Mouse (Mus musculus): ENCODE results near the gene Clec2d. TPM values are rescaled to one million over a fixed set of nuclear protein-coding genes. Genes with fewer than 3 reads are reported as not detected.

Gene Clec2d
- polyA plus RNA-seq, 1 experiment from 2014 or later: not detected

- ATAC-seq (replicated peaks; ENCODE audit: insufficient number of reproducible peaks, low FRiP score, low TSS enrichment, low read depth): no peak
- WGBS: 69% methylated on average over 3 of the region's 3 CpGs
Measured at GRCm38 (mm10) chr6:129229774-129230578, 49.6 kb downstream of the Clec2d start.

DNA sequence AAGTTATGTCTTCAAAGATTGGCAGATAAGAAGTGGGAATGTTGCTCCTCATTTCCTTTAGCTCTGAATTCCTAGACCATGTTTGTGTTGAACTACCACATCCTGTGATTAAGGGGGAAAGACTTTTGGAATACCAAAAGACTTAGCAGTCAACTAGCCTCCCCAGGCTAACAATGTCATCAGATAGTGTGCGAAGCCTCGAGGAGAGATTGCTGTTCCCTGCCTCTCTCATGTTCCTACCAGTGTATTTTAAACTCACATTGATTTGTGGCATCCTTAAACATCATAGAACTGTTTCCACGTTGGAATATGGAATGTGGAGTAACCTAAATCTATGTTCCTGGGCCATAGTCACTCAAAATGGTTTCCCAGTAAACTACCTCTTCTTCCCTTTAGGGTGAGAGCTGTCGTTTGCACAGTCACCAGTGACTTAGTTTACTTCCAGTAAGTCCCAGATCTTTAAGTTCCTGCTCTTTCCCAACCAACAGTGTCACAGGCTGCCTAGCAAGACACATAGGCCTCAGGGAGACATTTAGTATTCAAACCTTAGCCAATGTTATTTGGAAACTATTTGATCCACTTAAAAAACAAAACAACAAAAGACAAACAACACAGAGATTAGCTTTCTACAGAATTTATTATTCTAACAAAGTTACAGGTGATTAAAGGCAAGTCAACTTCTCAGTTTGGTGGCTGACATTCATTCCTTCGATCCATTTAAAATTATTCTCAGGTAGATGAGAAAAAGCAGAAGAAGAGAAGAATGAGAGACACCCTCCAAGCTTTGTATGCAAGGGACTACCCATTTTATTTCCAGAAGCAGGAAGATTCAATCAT, 51.8 kb downstream of the Clec2d start:
- no peak for ATAC-seq (replicated peaks; ENCODE audit: insufficient number of reproducible peaks, low FRiP score, low TSS enrichment, low read depth)
- H3K4me2 ChIP-seq (ENCODE audit: low read depth, low read length): no peak overlapping the region
- no peaks in the 10 kb centered on the region for H3K36me3 ChIP-seq (replicated peaks; ENCODE audit: control insufficient read depth, insufficient read depth, low read depth, low read length)
- no peaks in the 10 kb centered on the region for H3K27me3 ChIP-seq (ENCODE audit: control insufficient read depth, insufficient read depth, low read length)
- WGBS: 78% methylated on average over 5 of the region's 5 CpGs
- no peak overlapping the region for H3K4me3 ChIP-seq (ENCODE audit: low read depth, low read length)
- no peaks in the 10 kb centered on the region for H3K9me3 ChIP-seq (replicated peaks; ENCODE audit: control insufficient read depth, low read length)
- DNase-seq (ENCODE audit: low spot score): no peak
- H3K27ac ChIP-seq (replicated peaks; ENCODE audit: low read depth, low read length): no peak overlapping the region
- no peaks in the 10 kb centered on the region for H3K4me1 ChIP-seq (ENCODE audit: control insufficient read depth, insufficient read depth, low read length)
- no peak overlapping the region for H3K9ac ChIP-seq (replicated peaks; ENCODE audit: low read length)

More at GRCm38 (mm10) chr6:129229774-129230578, 49.6 kb downstream of the Clec2d start:
- Histone ChIP-seq H3K27ac (replicated peaks; ENCODE audit: low read depth, low read length) (no peak overlapping the region), H3K4me3 (ENCODE audit: low read depth, low read length) (no peak overlapping the region), H3K27me3 (ENCODE audit: control insufficient read depth, insufficient read depth, low read length) (no peaks in the 10 kb centered on the region), H3K36me3 (replicated peaks; ENCODE audit: control insufficient read depth, insufficient read depth, low read depth, low read length) (no peaks in the 10 kb centered on the region), H3K4me2 (ENCODE audit: low read depth, low read length) (no peak overlapping the region), H3K9ac (replicated peaks; ENCODE audit: low read length) (no peak overlapping the region), H3K4me1 (ENCODE audit: control insufficient read depth, insufficient read depth, low read length) (no peaks in the 10 kb centered on the region), H3K9me3 (replicated peaks; ENCODE audit: control insufficient read depth, low read length) (no peaks in the 10 kb centered on the region)
- DNase-seq (ENCODE audit: low spot score): no peak

DNA sequence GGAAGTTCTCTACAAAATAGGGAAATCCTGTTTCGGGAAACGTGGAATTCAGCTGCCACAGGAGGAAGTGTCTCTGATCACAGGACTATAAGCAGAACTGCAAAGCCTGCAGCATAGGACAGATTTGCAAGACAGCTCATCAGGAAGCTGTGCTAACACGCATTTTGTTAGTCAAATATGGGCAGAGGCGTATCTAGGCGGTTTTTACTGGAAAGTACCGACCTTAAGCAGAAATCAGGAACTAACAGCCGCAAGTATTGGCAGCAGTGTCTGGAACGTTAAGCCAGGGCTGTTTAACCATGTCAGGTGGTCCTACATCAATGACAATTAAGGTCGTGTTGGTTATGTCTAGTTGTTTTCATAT, 52.4 kb downstream of the Clec2d start:
- no peak for DNase-seq (ENCODE audit: low spot score)
- Histone ChIP-seq H3K9me3 (replicated peaks; ENCODE audit: control insufficient read depth, low read length) (no peaks in the 10 kb centered on the region), H3K27me3 (ENCODE audit: control insufficient read depth, insufficient read depth, low read length) (no peaks in the 10 kb centered on the region), H3K36me3 (replicated peaks; ENCODE audit: control insufficient read depth, insufficient read depth, low read depth, low read length) (no peaks in the 10 kb centered on the region), H3K9ac (replicated peaks; ENCODE audit: low read length) (no peak overlapping the region), H3K4me2 (ENCODE audit: low read depth, low read length) (no peak overlapping the region), H3K27ac (replicated peaks; ENCODE audit: low read depth, low read length) (no peak overlapping the region), H3K4me1 (ENCODE audit: control insufficient read depth, insufficient read depth, low read length) (no peaks in the 10 kb centered on the region), H3K4me3 (ENCODE audit: low read depth, low read length) (no peak overlapping the region)
- 78% methylated on average over 9 of the region's 9 CpGs for WGBS
- no peak for ATAC-seq (replicated peaks; ENCODE audit: insufficient number of reproducible peaks, low FRiP score, low TSS enrichment, low read depth)

GRCm38 (mm10) chr6:129233366-129233954, 53.0 kb downstream of the Clec2d start:
- no peak overlapping the region for H3K27ac ChIP-seq (replicated peaks; ENCODE audit: low read depth, low read length)
- DNase-seq (ENCODE audit: low spot score) (no peak), ATAC-seq (replicated peaks; ENCODE audit: insufficient number of reproducible peaks, low FRiP score, low TSS enrichment, low read depth) (no peak)
- H3K4me3 ChIP-seq (ENCODE audit: low read depth, low read length): no peak overlapping the region
- no peak overlapping the region for H3K4me2 ChIP-seq (ENCODE audit: low read depth, low read length)
- WGBS: 84% methylated on average over 6 of the region's 6 CpGs
- no peaks in the 10 kb centered on the region for H3K36me3 ChIP-seq (replicated peaks; ENCODE audit: control insufficient read depth, insufficient read depth, low read depth, low read length)
- no peaks in the 10 kb centered on the region for H3K4me1 ChIP-seq (ENCODE audit: control insufficient read depth, insufficient read depth, low read length)
- no peak overlapping the region for H3K9ac ChIP-seq (replicated peaks; ENCODE audit: low read length)
- H3K27me3 ChIP-seq (ENCODE audit: control insufficient read depth, insufficient read depth, low read length): no peaks in the 10 kb centered on the region
- no peaks in the 10 kb centered on the region for H3K9me3 ChIP-seq (replicated peaks; ENCODE audit: control insufficient read depth, low read length)

GRCm38 (mm10) chr6:129233955-129234369, 53.5 kb downstream of the Clec2d start:
- Histone ChIP-seq H3K9ac (replicated peaks; ENCODE audit: low read length) (no peak overlapping the region), H3K4me1 (ENCODE audit: control insufficient read depth, insufficient read depth, low read length) (no peaks in the 10 kb centered on the region), H3K9me3 (replicated peaks; ENCODE audit: control insufficient read depth, low read length) (no peaks in the 10 kb centered on the region), H3K27ac (replicated peaks; ENCODE audit: low read depth, low read length) (no peak overlapping the region), H3K4me3 (ENCODE audit: low read depth, low read length) (no peak overlapping the region), H3K27me3 (ENCODE audit: control insufficient read depth, insufficient read depth, low read length) (no peaks in the 10 kb centered on the region), H3K36me3 (replicated peaks; ENCODE audit: control insufficient read depth, insufficient read depth, low read depth, low read length) (no peaks in the 10 kb centered on the region), H3K4me2 (ENCODE audit: low read depth, low read length) (no peak overlapping the region)
- no peak for DNase-seq (ENCODE audit: low spot score)
- WGBS: 85% methylated on average over 15 of the region's 18 CpGs
- no peak for ATAC-seq (replicated peaks; ENCODE audit: insufficient number of reproducible peaks, low FRiP score, low TSS enrichment, low read depth)

DNA sequence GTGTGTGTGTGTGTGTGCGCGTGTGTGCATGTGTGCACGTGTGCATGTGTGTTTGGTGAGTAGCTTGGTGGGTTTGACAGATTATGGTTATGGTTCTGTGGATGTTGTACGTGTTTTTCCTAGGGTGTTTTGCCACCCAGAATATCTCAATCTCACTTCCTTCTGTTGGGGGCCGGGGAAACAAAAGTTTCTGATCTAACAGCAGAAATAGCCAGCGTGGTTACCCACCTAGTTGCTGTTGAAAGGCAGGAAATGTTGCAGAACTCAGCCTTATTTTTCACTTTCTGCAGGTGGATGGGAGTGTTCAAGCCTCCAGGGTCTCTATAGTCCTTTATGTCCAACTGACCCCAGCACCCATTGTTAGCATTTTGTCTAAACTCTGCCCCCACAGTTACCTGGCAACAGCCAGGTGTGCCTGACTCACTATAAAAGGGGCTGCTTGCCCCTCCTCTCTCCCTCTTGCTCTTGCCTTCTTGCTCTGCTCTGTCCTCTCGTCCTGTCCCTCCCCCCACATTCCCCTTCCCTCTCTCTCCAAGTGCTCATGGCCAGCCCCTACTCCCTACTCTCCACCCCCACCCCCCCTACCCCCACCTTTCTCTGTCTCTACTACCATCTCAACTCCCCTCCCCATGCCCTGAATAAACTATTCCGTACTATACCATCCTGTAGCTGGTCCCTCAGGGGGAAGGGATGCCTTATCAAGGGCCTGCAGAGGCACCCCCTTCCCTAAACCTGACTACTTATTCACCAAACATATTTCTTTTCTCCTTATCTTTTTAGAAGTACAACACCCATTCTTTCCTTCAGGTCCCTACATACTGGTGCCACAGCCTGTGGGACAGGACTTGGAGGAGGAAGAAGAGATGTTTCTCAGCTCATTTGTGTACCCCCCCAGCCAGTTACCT, 54.3 kb downstream of the Clec2d start:
- Histone ChIP-seq H3K27ac (replicated peaks; ENCODE audit: low read depth, low read length) (no peak overlapping the region), H3K9me3 (replicated peaks; ENCODE audit: control insufficient read depth, low read length) (no peaks in the 10 kb centered on the region), H3K4me1 (ENCODE audit: control insufficient read depth, insufficient read depth, low read length) (no peaks in the 10 kb centered on the region), H3K27me3 (ENCODE audit: control insufficient read depth, insufficient read depth, low read length) (no peaks in the 10 kb centered on the region), H3K9ac (replicated peaks; ENCODE audit: low read length) (no peak overlapping the region), H3K36me3 (replicated peaks; ENCODE audit: control insufficient read depth, insufficient read depth, low read depth, low read length) (no peaks in the 10 kb centered on the region), H3K4me3 (ENCODE audit: low read depth, low read length) (no peak overlapping the region), H3K4me2 (ENCODE audit: low read depth, low read length) (no peak overlapping the region)
- 0 out of 2 replicates have a peak, but pooled peaks have one; percentile 35 for ATAC-seq (replicated peaks; ENCODE audit: insufficient number of reproducible peaks, low FRiP score, low TSS enrichment, low read depth)
- WGBS: 78% methylated on average over 8 of the region's 8 CpGs
- DNase-seq (ENCODE audit: low spot score): no peak

GRCm38 (mm10) chr6:129235855-129236461, 55.5 kb downstream of the Clec2d start:
- no peaks in the 10 kb centered on the region for H3K27me3 ChIP-seq (ENCODE audit: control insufficient read depth, insufficient read depth, low read length)
- H3K27ac ChIP-seq (replicated peaks; ENCODE audit: low read depth, low read length): no peak overlapping the region
- H3K9me3 ChIP-seq (replicated peaks; ENCODE audit: control insufficient read depth, low read length): no peaks in the 10 kb centered on the region
- ATAC-seq (replicated peaks; ENCODE audit: insufficient number of reproducible peaks, low FRiP score, low TSS enrichment, low read depth) (no peak), DNase-seq (ENCODE audit: low spot score) (no peak)
- H3K4me1 ChIP-seq (ENCODE audit: control insufficient read depth, insufficient read depth, low read length): no peaks in the 10 kb centered on the region
- H3K36me3 ChIP-seq (replicated peaks; ENCODE audit: control insufficient read depth, insufficient read depth, low read depth, low read length): no peaks in the 10 kb centered on the region
- H3K4me2 ChIP-seq (ENCODE audit: low read depth, low read length): no peak overlapping the region
- no peak overlapping the region for H3K4me3 ChIP-seq (ENCODE audit: low read depth, low read length)
- H3K9ac ChIP-seq (replicated peaks; ENCODE audit: low read length): no peak overlapping the region
- 83% methylated on average over 5 of the region's 5 CpGs for WGBS

Measured in embryonic facial prominence, embryonic 11.5 days (tissue).